Comparison of ENCODE assay signal across 8 mouse cellular contexts in genomic region chr4:43030780-43031230, GRCm38 (mm10). TPM values are rescaled to one million over a fixed set of nuclear protein-coding genes. Genes with fewer than 3 reads are reported as not detected.
DNase-seq lines count a peak whose midpoint lies in the region; ATAC-seq and TF ChIP-seq lines count a peak whose summit lies in the region.

No protein-coding gene starts in this region.

- peak overlapping the region; percentile 92 for H3K9ac ChIP-seq in hindbrain, embryonic 15.5 days
- peak overlapping the region; percentile 94 for H3K9ac ChIP-seq in liver, embryonic 15.5 days

- TF ChIP-seq CTCF in gastrocnemius, adult 2 months (IDR thresholded peaks at IDR 0.05) = no peak

- peak; percentile 65 for ATAC-seq in hindbrain, embryonic 15.5 days (ENCODE audit: low FRiP score, low read depth)
- ATAC-seq in liver, embryonic 15.5 days (ENCODE audit: insufficient read depth) = peak; percentile 73

- H3K27ac ChIP-seq in gastrocnemius, adult 2 months = peak overlapping the region; percentile 90
- peak overlapping the region; percentile 84 for H3K27ac ChIP-seq in hindbrain, embryonic 15.5 days (replicated peaks)
- peak overlapping the region; percentile 91 for H3K27ac ChIP-seq in liver, embryonic 15.5 days (replicated peaks)

- peaks cover 24% of the 10 kb centered on the region for H3K4me1 ChIP-seq in hindbrain, embryonic 15.5 days (replicated peaks)
- H3K4me1 ChIP-seq in liver, embryonic 15.5 days (replicated peaks) = peaks cover 39% of the 10 kb centered on the region

- H3K4me2 ChIP-seq in hindbrain, embryonic 15.5 days = peak overlapping the region; percentile 71
- peak overlapping the region; percentile 85 for H3K4me2 ChIP-seq in liver, embryonic 15.5 days

- DNase-seq in gastrocnemius, adult 2 months = peak; percentile 65
- DNase-seq in gastrocnemius, postnatal 4 days (ENCODE audit: low spot score in 2 of 2) = no peak
- DNase-seq in 3T3-L1 (ENCODE audit: low read depth, low spot score) = peak; percentile 44
- DNase-seq in c-Kit-negative CD71-positive TER-119-positive erythroid progenitor cells, embryonic 14.5 days (ENCODE audit: low read depth, low spot score) = peak; percentile 31
- DNase-seq in testis, postnatal 10 days (ENCODE audit: low spot score) = peak; percentile 68
- DNase-seq in urinary bladder, postnatal 10 days (ENCODE audit: low spot score) = no peak

- H3K4me3 ChIP-seq in gastrocnemius, adult 2 months = peak overlapping the region; percentile 86
- H3K4me3 ChIP-seq in hindbrain, embryonic 15.5 days = peak overlapping the region; percentile 83
- H3K4me3 ChIP-seq in liver, embryonic 15.5 days (replicated peaks) = peak overlapping the region; percentile 86

- intact Hi-C loops in gastrocnemius, adult 2 months (cut with DNase I) = loop anchor here (10.0 kb wide), 1 partner anchor 524 kb away; no protein-coding TSS in a partner anchor

- H3K36me3 ChIP-seq in hindbrain, embryonic 15.5 days = peaks cover 45% of the 10 kb centered on the region
- H3K36me3 ChIP-seq in liver, embryonic 15.5 days (replicated peaks) = peaks cover 75% of the 10 kb centered on the region

- H3K9me3 ChIP-seq in hindbrain, embryonic 15.5 days = no peaks in the 10 kb centered on the region
- no peaks in the 10 kb centered on the region for H3K9me3 ChIP-seq in liver, embryonic 15.5 days (replicated peaks)

- no peaks in the 10 kb centered on the region for H3K27me3 ChIP-seq in hindbrain, embryonic 15.5 days
- no peaks in the 10 kb centered on the region for H3K27me3 ChIP-seq in liver, embryonic 15.5 days

- 2% methylated on average over 28 of the region's 28 CpGs for WGBS in hindbrain, embryonic 15.5 days
- 1% methylated on average over 28 of the region's 28 CpGs for WGBS in liver, embryonic 15.5 days (ENCODE audit: insufficient replicate concordance)

RNA-seq across cellular contexts. Expression of gene Stoml2, which starts 0.7 kb away (rescaled TPM):
- total RNA-seq in gastrocnemius, adult 2 months (2021) = 100 to 1,000 TPM in 1 of 2 experiments, 10 to 100 TPM in 1; 87.5 to 108 TPM
- 100 to 1,000 TPM in 1 of 2 experiments, 10 to 100 TPM in 1; 94.7 to 103 TPM for total RNA-seq in gastrocnemius, postnatal 4 days (2021)
- 227 and 236 TPM in 2 replicates for polyA plus RNA-seq in hindbrain, embryonic 15.5 days (2015; fragmentation: Nextera tagmentation; extraction: Ambion mirVana)
- polyA plus RNA-seq in liver, embryonic 15.5 days (2015; fragmentation: Nextera tagmentation; extraction: Ambion mirVana) = 187 and 204 TPM in 2 replicates

RNA-seq across cellular contexts. Expression of gene Pigo, which starts 5.2 kb away (rescaled TPM):
- 10 to 100 TPM in 1 of 2 experiments, 1 to 10 TPM in 1; 4.9 to 10.2 TPM for total RNA-seq in gastrocnemius, adult 2 months (2021)
- 10 to 100 TPM; 10.7 to 10.8 TPM for total RNA-seq in gastrocnemius, postnatal 4 days (2021)
- 28.9 and 29.6 TPM in 2 replicates for polyA plus RNA-seq in hindbrain, embryonic 15.5 days (2015; fragmentation: Nextera tagmentation; extraction: Ambion mirVana)
- 14.8 and 15.1 TPM in 2 replicates for polyA plus RNA-seq in liver, embryonic 15.5 days (2015; fragmentation: Nextera tagmentation; extraction: Ambion mirVana)

RNA-seq across cellular contexts. Expression of gene Fam214b, which starts 15.2 kb away (rescaled TPM):
- 10 to 100 TPM; 21.1 to 24.5 TPM for total RNA-seq in gastrocnemius, adult 2 months (2021)
- total RNA-seq in gastrocnemius, postnatal 4 days (2021) = 10 to 100 TPM; 20.6 to 25.1 TPM
- 37.5 and 38.9 TPM in 2 replicates for polyA plus RNA-seq in hindbrain, embryonic 15.5 days (2015; fragmentation: Nextera tagmentation; extraction: Ambion mirVana)
- 41.2 and 51.3 TPM in 2 replicates for polyA plus RNA-seq in liver, embryonic 15.5 days (2015; fragmentation: Nextera tagmentation; extraction: Ambion mirVana)

RNA-seq across cellular contexts. Expression of gene Fancg, which starts 20.5 kb away (rescaled TPM):
- 1 to 10 TPM in 1 of 2 experiments, under 1 TPM in 1; 0.84 to 1.2 TPM for total RNA-seq in gastrocnemius, adult 2 months (2021)
- total RNA-seq in gastrocnemius, postnatal 4 days (2021) = 1 to 10 TPM; 5.5 to 8.7 TPM
- 21.1 and 25.4 TPM in 2 replicates for polyA plus RNA-seq in hindbrain, embryonic 15.5 days (2015; fragmentation: Nextera tagmentation; extraction: Ambion mirVana)
- polyA plus RNA-seq in liver, embryonic 15.5 days (2015; fragmentation: Nextera tagmentation; extraction: Ambion mirVana) = 10.4 TPM in 2 replicates

RNA-seq across cellular contexts. Expression of gene Unc13b, which starts 27.9 kb away (rescaled TPM):
- 1 to 10 TPM; 2.1 to 2.9 TPM for total RNA-seq in gastrocnemius, adult 2 months (2021)
- total RNA-seq in gastrocnemius, postnatal 4 days (2021) = 1 to 10 TPM; 5.9 to 7.2 TPM
- polyA plus RNA-seq in hindbrain, embryonic 15.5 days (2015; fragmentation: Nextera tagmentation; extraction: Ambion mirVana) = 16.1 and 19.2 TPM in 2 replicates
- 0.40 and 0.45 TPM in 2 replicates for polyA plus RNA-seq in liver, embryonic 15.5 days (2015; fragmentation: Nextera tagmentation; extraction: Ambion mirVana)

Comparison
In these comparisons a context has a peak if more than half of its experiments do, and no peak if none do; other contexts are left out.
1. DNase-seq: peak in gastrocnemius, adult 2 months (single experiment), 3T3-L1 (single experiment), c-Kit-negative CD71-positive TER-119-positive erythroid progenitor cells, embryonic 14.5 days (single experiment) and testis, postnatal 10 days (single experiment); none in gastrocnemius, postnatal 4 days (0 of 2) and urinary bladder, postnatal 10 days (single experiment).
2. Peak in every context shown above with its lines, with median percentiles within 50 percentile points of each other: H3K27ac ChIP-seq and H3K4me3 ChIP-seq.